Mouse (Mus musculus) heart, postnatal 0 days (tissue): ENCODE measurements at regions not wholly inside any gene's neighbourhood (a gene's known extent, or its start where the extent isn't known, plus 50 kb on each side); places are given as distances from the start of the nearest gene placed in this dataset.

ENCODE experiments used
- ATAC-seq: fragments of 200-750 bp; cut with Nextera tagmentation; 2 replicates; pipeline ENCODE4 v1.8.0; 2017; ENCODE audit warnings: low read depth, moderate number of reproducible peaks, moderate library complexity; ENCODE audit not compliant: insufficient read depth
- DNase-seq: peaks from one replicate; pipeline ENCODE4 v3.0.0-alpha.2; 2016; ENCODE audit warnings: low spot score
- H3K27ac ChIP-seq: fragments of 300-500 bp; sonication (generic); 2 replicates; pipeline ENCODE4 v1.5.1; 2014; ENCODE audit warnings: low read depth, mild to moderate bottlenecking
- H3K27me3 ChIP-seq: fragments of 300-500 bp; sonication (generic); 2 replicates; pipeline ENCODE4 v1.6.1; 2014; ENCODE audit warnings: low read length, mixed read lengths; ENCODE audit not compliant: control insufficient read depth, insufficient read depth
- H3K36me3 ChIP-seq: fragments of 300-500 bp; sonication (generic); replicated peaks from 2 replicates; pipeline ENCODE4 v1.6.1; 2014; ENCODE audit warnings: low read length, mixed read lengths; ENCODE audit not compliant: control insufficient read depth, insufficient read depth
- H3K4me1 ChIP-seq: fragments of 300-500 bp; sonication (generic); 2 replicates; pipeline ENCODE4 v1.6.1; 2014; ENCODE audit warnings: antibody characterized with exemption; ENCODE audit not compliant: control insufficient read depth, insufficient read depth
- H3K4me2 ChIP-seq: fragments of 300-500 bp; sonication (generic); 2 replicates; pipeline ENCODE4 v1.6.1; 2014; ENCODE audit warnings: low read depth, mild to moderate bottlenecking, low read length, moderate library complexity
- H3K4me3 ChIP-seq: fragments of 300-500 bp; sonication (generic); 2 replicates; pipeline ENCODE4 v1.5.1; 2014; ENCODE audit warnings: low read depth, low read length
- H3K9ac ChIP-seq: fragments of 300-500 bp; sonication (generic); replicated peaks from 2 replicates; pipeline ENCODE4 v1.6.1; 2014; ENCODE audit warnings: low read depth, low read length, mixed read lengths
- H3K9me3 ChIP-seq: fragments of 300-500 bp; sonication (generic); replicated peaks from 2 replicates; pipeline ENCODE4 v1.6.1; 2016; ENCODE audit warnings: low read length; ENCODE audit not compliant: control insufficient read depth
- CTCF ChIP-seq: IDR thresholded peaks from 2 replicates; pipeline ENCODE4 v1.5.1; 2016; ENCODE audit warnings: antibody characterized with exemption, control low read depth, low read depth
- EP300 ChIP-seq: IDR thresholded peaks from 2 replicates; pipeline ENCODE4 v1.6.1; 2016; ENCODE audit warnings: antibody characterized with exemption, low read depth
- WGBS: fragments of 180-500 bp; shearing (Covaris S2); extraction: QIAGEN DNeasy Blood & Tissue Kit; methylation state at CpG from one replicate; pipeline ENCODE4 v1.1.7; 2014; 5-methylcytosine and 5-hydroxymethylcytosine counted together

DNA sequence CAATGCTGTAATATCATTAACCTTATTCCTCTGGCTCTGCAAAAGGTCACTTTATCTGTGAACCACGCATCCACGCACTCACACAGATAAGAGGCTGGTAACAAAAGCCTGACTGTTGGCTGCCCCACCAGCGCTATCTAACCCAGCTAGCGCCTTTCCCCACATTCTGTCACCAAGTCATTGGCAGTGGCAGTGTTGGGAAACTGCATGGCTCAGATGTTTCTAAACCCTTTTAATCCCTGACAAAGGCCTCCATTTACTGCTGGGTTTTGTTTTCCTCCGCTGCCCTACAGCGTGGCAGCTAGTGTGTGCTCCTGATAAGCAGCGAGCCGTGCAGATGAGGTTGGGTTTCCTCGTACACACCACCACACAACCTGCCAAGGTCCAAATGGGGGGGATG, 55.7 kb downstream of the Id4 start:
- no peak overlapping the region for H3K9ac ChIP-seq
- ATAC-seq (peak; percentile 69), DNase-seq (peak; percentile 47)
- 0 out of 2 replicates have a peak overlapping the region, but pooled peaks have one; percentile 28 for H3K27ac ChIP-seq
- TF ChIP-seq CTCF (no peak), EP300 (no peak)
- H3K4me3 ChIP-seq = no peak overlapping the region
- peaks cover 11% of the 10 kb centered on the region; the same call in 1 of the 2 replicates for H3K4me1 ChIP-seq
- H3K36me3 ChIP-seq = no peaks in the 10 kb centered on the region
- peak overlapping the region; percentile 15; the same call in 1 of the 2 replicates for H3K4me2 ChIP-seq
- no peaks in the 10 kb centered on the region for H3K27me3 ChIP-seq
- WGBS = 16% methylated on average over 9 of the region's 9 CpGs
- no peaks in the 10 kb centered on the region for H3K9me3 ChIP-seq

DNA sequence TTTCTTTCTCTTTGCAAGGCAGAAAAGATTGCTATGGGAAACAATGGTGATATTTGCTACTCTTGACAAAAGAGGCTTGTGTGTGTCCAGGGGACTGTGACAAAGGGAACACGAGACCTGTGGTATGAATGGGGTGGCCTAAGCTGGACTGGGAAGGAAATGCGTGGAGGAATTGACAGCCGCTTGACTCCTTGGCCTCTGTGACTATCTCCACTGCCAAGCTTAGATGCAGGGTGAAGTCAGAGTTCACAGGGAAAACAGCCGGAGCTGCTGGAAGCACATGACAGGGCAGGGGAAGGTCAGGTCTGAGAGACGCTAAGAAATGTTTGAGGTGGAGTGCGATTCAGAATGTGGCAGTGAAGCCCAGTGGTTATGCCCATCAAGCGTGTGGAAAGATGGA, 56.4 kb downstream of the Id4 start:
- no peak overlapping the region for H3K4me3 ChIP-seq
- no peaks in the 10 kb centered on the region for H3K36me3 ChIP-seq
- 35% methylated on average over 7 of the region's 7 CpGs for WGBS
- H3K27ac ChIP-seq = no peak overlapping the region
- H3K4me2 ChIP-seq = no peak overlapping the region
- H3K27me3 ChIP-seq = no peaks in the 10 kb centered on the region
- H3K9ac ChIP-seq = no peak overlapping the region
- peaks cover 11% of the 10 kb centered on the region; the same call in 1 of the 2 replicates for H3K4me1 ChIP-seq
- DNase-seq (no peak), ATAC-seq (no peak)
- TF ChIP-seq CTCF (no peak), EP300 (no peak)
- H3K9me3 ChIP-seq = no peaks in the 10 kb centered on the region

DNA sequence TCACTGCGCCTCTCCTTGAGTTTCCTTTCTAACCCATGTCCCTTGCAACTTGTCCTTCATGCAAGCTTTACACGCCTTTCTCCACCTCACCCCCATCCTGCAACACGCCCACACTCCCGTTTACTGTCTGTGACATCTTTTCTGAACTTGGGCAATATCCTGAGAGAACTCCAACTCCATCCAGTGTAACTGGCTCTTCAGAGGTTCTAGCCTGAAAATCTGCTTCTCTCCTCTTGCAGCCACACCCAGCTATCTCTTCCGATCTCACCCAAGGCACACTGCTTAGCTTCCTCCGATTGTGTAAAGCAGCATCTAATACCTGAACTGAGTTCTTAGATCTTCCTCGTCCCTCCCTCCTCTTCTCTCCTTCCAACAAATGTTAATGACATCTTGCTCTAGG, 58.0 kb downstream of the Id4 start:
- no peak for TF ChIP-seq EP300
- TF ChIP-seq CTCF = no peak
- no peaks in the 10 kb centered on the region for H3K36me3 ChIP-seq
- H3K9me3 ChIP-seq = no peaks in the 10 kb centered on the region
- 73% methylated on average over 7 of the region's 7 CpGs for WGBS
- no peaks in the 10 kb centered on the region for H3K27me3 ChIP-seq
- no peak overlapping the region for H3K4me2 ChIP-seq
- H3K4me1 ChIP-seq = peaks cover 11% of the 10 kb centered on the region; the same call in 1 of the 2 replicates
- DNase-seq (no peak), ATAC-seq (no peak)
- no peak overlapping the region for H3K27ac ChIP-seq
- no peak overlapping the region for H3K9ac ChIP-seq
- H3K4me3 ChIP-seq = no peak overlapping the region

DNA sequence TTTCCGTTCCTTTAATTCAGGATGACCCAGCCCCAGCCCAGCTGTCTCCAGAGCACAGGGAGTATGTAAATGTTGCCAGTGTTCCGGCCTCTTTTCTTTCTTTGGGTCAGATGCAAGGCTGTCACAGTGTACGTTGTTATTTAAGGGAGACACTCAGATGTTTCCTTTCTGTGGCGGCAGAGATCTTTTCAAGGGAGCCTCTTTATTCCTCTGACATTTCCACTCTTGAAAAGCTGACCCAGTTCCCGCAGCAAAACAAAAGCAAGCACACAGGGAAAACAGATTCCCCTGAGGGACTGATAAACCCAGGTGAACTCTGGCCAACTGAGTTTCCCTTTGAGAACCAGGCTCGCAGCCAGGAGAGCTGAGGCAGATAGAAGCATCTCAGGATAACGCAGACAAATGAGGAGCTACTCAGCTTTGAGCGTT, 63.3 kb downstream of the Id4 start:
- H3K4me1 ChIP-seq = no peaks in the 10 kb centered on the region
- peak overlapping the region; percentile 33 for H3K4me2 ChIP-seq
- no peak overlapping the region for H3K9ac ChIP-seq
- DNase-seq (peak; percentile 30), ATAC-seq (no peak)
- H3K27me3 ChIP-seq = no peaks in the 10 kb centered on the region
- no peak overlapping the region for H3K27ac ChIP-seq
- 1% methylated on average over 8 of the region's 8 CpGs for WGBS
- no peaks in the 10 kb centered on the region for H3K36me3 ChIP-seq
- no peaks in the 10 kb centered on the region for H3K9me3 ChIP-seq
- H3K4me3 ChIP-seq = 0 out of 2 replicates have a peak overlapping the region, but pooled peaks have one; percentile 0
- TF ChIP-seq CTCF (no peak), EP300 (no peak)

DNA sequence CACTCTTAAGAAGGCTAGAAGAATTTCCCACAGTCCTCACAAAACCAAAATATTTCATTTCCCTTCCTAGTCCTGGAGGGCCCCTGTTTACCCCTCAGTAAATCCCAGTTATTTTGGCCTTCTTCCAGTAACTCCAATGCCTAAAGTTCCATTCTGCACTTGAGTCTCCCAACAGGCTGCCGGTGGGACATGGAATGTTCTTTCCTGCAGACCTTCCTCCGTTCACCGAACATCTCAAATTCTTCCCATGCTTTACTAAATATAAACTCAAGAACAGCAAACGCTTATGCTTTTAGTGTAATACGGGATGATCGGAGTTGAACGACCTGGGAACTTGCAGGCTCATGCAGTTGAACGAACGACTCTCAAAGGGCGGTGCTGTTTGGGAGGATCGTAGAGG, 69.6 kb downstream of the Id4 start:
- Histone ChIP-seq H3K27me3 (no peaks in the 10 kb centered on the region), H3K9me3 (no peaks in the 10 kb centered on the region), H3K27ac (peak overlapping the region; percentile 44; the same call in 1 of the 2 replicates), H3K4me2 (peak overlapping the region; percentile 25), H3K36me3 (no peaks in the 10 kb centered on the region), H3K4me3 (no peak overlapping the region), H3K4me1 (peaks cover 9% of the 10 kb centered on the region; the same call in 1 of the 2 replicates), H3K9ac (no peak overlapping the region)
- no peak for TF ChIP-seq EP300
- TF ChIP-seq CTCF = no peak
- WGBS = 22% methylated on average over 11 of the region's 11 CpGs
- ATAC-seq (peak; percentile 55; the same call in 1 of the 2 replicates), DNase-seq (peak; percentile 54)

DNA sequence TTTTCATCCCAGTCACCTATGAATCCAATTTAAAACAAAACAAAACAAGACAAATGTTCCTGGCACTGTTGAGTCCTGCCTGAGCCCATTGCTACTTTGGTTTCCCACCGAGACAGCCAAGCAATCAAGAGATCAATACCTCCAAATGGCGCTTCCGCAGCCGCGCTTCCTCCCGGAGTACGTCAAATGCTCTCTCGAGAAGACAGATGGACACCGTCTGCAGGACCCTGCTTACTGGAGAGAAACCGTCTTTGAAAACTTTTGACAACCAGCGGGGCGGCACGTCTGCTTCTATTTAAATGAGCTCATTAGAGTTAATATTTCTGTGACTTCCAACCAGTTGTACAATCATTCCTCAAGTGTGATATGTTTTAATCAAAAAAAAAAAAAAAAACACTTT, 75.1 kb downstream of the Id4 start:
- Histone ChIP-seq H3K9ac (no peak overlapping the region), H3K27me3 (no peaks in the 10 kb centered on the region), H3K4me3 (no peak overlapping the region), H3K27ac (no peak overlapping the region), H3K4me1 (no peaks in the 10 kb centered on the region), H3K9me3 (no peaks in the 10 kb centered on the region), H3K36me3 (no peaks in the 10 kb centered on the region), H3K4me2 (no peak overlapping the region)
- 77% methylated on average over 13 of the region's 13 CpGs for WGBS
- TF ChIP-seq CTCF (no peak), EP300 (no peak)
- ATAC-seq = no peak
- DNase-seq = no peak
